Mouse (Mus musculus) MEL (cell line): ENCODE data around the gene Src. TPM values are rescaled to one million over a fixed set of nuclear protein-coding genes. Genes with fewer than 3 reads are reported as not detected.

Source experiments
- DNase-seq: peaks from one replicate; pipeline ENCODE4 v3.0.0; 2011; ENCODE audit warnings: low read depth, low spot score
- H3K27ac ChIP-seq: 2 replicates; pipeline ENCODE4 v1.5.1; 2012; ENCODE audit warnings: low read depth, mild to moderate bottlenecking, control low read depth, low read length, moderate library complexity; ENCODE audit not compliant: control insufficient read depth
- H3K27me3 ChIP-seq, 2 experiments: fragments of 150-350 bp in 1 of 2; sonication (generic) in 1 of 2; 2 replicates each; pipeline ENCODE4 v1.6.1; 2012; ENCODE audit warnings: low read length in 2 of 2, mild to moderate bottlenecking in 2 of 2, improper control_type of control experiment in 1 of 2, moderate library complexity in 1 of 2; ENCODE audit not compliant: insufficient read depth in 2 of 2, control insufficient read depth in 1 of 2
- H3K36me3 ChIP-seq, 2 experiments: 2 replicates each; pipeline ENCODE4 v1.6.1; 2012 to 2014; ENCODE audit warnings: low read length in 2 of 2, improper control_type of control experiment in 1 of 2, inconsistent platforms in 1 of 2, mild to moderate bottlenecking in 1 of 2; ENCODE audit not compliant: insufficient read depth in 2 of 2, control insufficient read depth in 1 of 2
- H3K4me1 ChIP-seq, 2 experiments: fragments of 150-350 bp in 1 of 2; sonication (generic) in 1 of 2; 2 replicates each; pipeline ENCODE4 v1.6.1; 2012; ENCODE audit warnings: low read length in 2 of 2, improper control_type of control experiment in 1 of 2, mild to moderate bottlenecking in 1 of 2; ENCODE audit not compliant: insufficient read depth in 2 of 2, control insufficient read depth in 1 of 2
- H3K4me3 ChIP-seq, 2 experiments: fragments of 150-350 bp in 1 of 2; sonication (generic) in 1 of 2; 2 replicates each; pipeline ENCODE4 v1.5.1; 2012; ENCODE audit warnings: low read depth in 2 of 2, low read length in 2 of 2, mild to moderate bottlenecking in 2 of 2, moderate library complexity in 2 of 2, control low read depth in 1 of 2, improper control_type of control experiment in 1 of 2; ENCODE audit not compliant: control insufficient read depth in 1 of 2, insufficient read depth in 1 of 2
- H3K79me2 ChIP-seq: 2 replicates; pipeline ENCODE4 v1.6.1; 2012; ENCODE audit warnings: mild to moderate bottlenecking, low read length, moderate library complexity; ENCODE audit not compliant: control insufficient read depth, poor library complexity, insufficient read depth
- H3K9ac ChIP-seq: 2 replicates; pipeline ENCODE4 v1.6.1; 2012; ENCODE audit warnings: low read depth, mild to moderate bottlenecking, control low read depth, low read length, moderate library complexity; ENCODE audit not compliant: control insufficient read depth, poor library complexity, severe bottlenecking
- H3K9me3 ChIP-seq: fragments of 150-350 bp; sonication (generic); replicated peaks from 2 replicates; pipeline ENCODE4 v1.6.1; 2012; ENCODE audit warnings: mild to moderate bottlenecking, low read length, improper control_type of control experiment, moderate library complexity; ENCODE audit not compliant: insufficient read depth
- CTCF ChIP-seq, 3 experiments: IDR thresholded peaks in 2 of 3; conservative IDR thresholded peaks in 1 of 3; 2 replicates each; pipeline ENCODE4 v1.5.1; 2011 to 2012; ENCODE audit warnings: low read length in 3 of 3, low read depth in 2 of 3, mild to moderate bottlenecking in 2 of 3, improper control_type of control experiment in 1 of 3, inconsistent platforms in 1 of 3, mixed read lengths in 1 of 3, moderate library complexity in 1 of 3; ENCODE audit not compliant: control insufficient read depth in 1 of 3, insufficient read depth in 1 of 3, poor library complexity in 1 of 3, severe bottlenecking in 1 of 3
- E2F4 ChIP-seq: IDR thresholded peaks from 2 replicates; pipeline ENCODE4 v1.6.1; 2011; ENCODE audit warnings: low read depth, low read length, improper control_type of control experiment, borderline replicate concordance
- ETS1 ChIP-seq: IDR thresholded peaks from 2 replicates; pipeline ENCODE4 v1.6.1; 2012; ENCODE audit warnings: low read depth, mild to moderate bottlenecking, inconsistent platforms, low read length, improper control_type of control experiment, moderate library complexity
- HCFC1 ChIP-seq: IDR thresholded peaks from 2 replicates; pipeline ENCODE4 v1.6.1; 2012; ENCODE audit warnings: low read depth, mild to moderate bottlenecking, inconsistent platforms, low read length, improper control_type of control experiment, moderate library complexity
- JUND ChIP-seq: IDR thresholded peaks from 2 replicates; pipeline ENCODE4 v1.6.1; 2011; ENCODE audit warnings: low read depth, mild to moderate bottlenecking, improper control_type of control experiment, low read length
- MAZ ChIP-seq: IDR thresholded peaks from 2 replicates; pipeline ENCODE4 v1.6.1; 2012; ENCODE audit warnings: low read depth, mild to moderate bottlenecking, inconsistent platforms, low read length, improper control_type of control experiment
- MXI1 ChIP-seq: IDR thresholded peaks from 2 replicates; pipeline ENCODE4 v1.6.1; 2011; ENCODE audit warnings: mild to moderate bottlenecking, low read depth, low read length, improper control_type of control experiment
- MYB ChIP-seq: IDR thresholded peaks from 2 replicates; pipeline ENCODE4 v1.6.1; 2011; ENCODE audit warnings: mild to moderate bottlenecking, low read depth, low read length, improper control_type of control experiment
- NELFE ChIP-seq: IDR thresholded peaks from 2 replicates; pipeline ENCODE4 v1.6.1; 2011; ENCODE audit warnings: low read depth, low read length, improper control_type of control experiment
- RAD21 ChIP-seq: IDR thresholded peaks from 2 replicates; pipeline ENCODE4 v1.6.1; 2011; ENCODE audit warnings: mild to moderate bottlenecking, low read depth, low read length, improper control_type of control experiment
- RCOR1 ChIP-seq: IDR thresholded peaks from 2 replicates; pipeline ENCODE4 v1.6.1; 2012; ENCODE audit warnings: low read depth, mild to moderate bottlenecking, inconsistent platforms, low read length, improper control_type of control experiment
- TAL1 ChIP-seq: IDR thresholded peaks from 2 replicates; pipeline ENCODE4 v1.6.1; 2012; ENCODE audit warnings: mild to moderate bottlenecking, inconsistent platforms, low read length, moderate library complexity, mixed read lengths
- TCF12 ChIP-seq: IDR thresholded peaks from 2 replicates; pipeline ENCODE4 v1.6.1; 2014; ENCODE audit warnings: low read depth, mild to moderate bottlenecking, inconsistent platforms, low read length, improper control_type of control experiment, moderate library complexity
- USF1 ChIP-seq: IDR thresholded peaks from 2 replicates; pipeline ENCODE4 v1.6.1; 2014; ENCODE audit warnings: low read depth, mild to moderate bottlenecking, inconsistent platforms, low read length, improper control_type of control experiment, moderate library complexity
- USF2 ChIP-seq, 2 experiments: IDR thresholded peaks; 2 replicates each; pipeline ENCODE4 v1.6.1; 2011 to 2012; ENCODE audit warnings: improper control_type of control experiment in 2 of 2, low read length in 2 of 2, borderline replicate concordance in 1 of 2, inconsistent platforms in 1 of 2, low read depth in 1 of 2, mild to moderate bottlenecking in 1 of 2; ENCODE audit not compliant: insufficient read depth in 1 of 2
- ZKSCAN1 ChIP-seq: IDR thresholded peaks from 2 replicates; pipeline ENCODE4 v1.6.1; 2012; ENCODE audit warnings: low read depth, mild to moderate bottlenecking, inconsistent platforms, low read length, improper control_type of control experiment, moderate library complexity
- ZNF384 ChIP-seq: IDR thresholded peaks from 2 replicates; pipeline ENCODE4 v1.6.1; 2012; ENCODE audit warnings: low read depth, mild to moderate bottlenecking, inconsistent platforms, low read length, improper control_type of control experiment
- polyA plus RNA-seq, 2 experiments: library from polyadenylated mRNA; stranded (reverse) in 1 of 2; unstranded in 1 of 2; fragments of >175 nt in 1 of 2; fragments of >200 nt in 1 of 2; gene quantifications; 2 replicates each; pipeline versions ENCODE4 v1.2.1 to v1.2.4; 2012; ENCODE audit warnings: low replicate concordance in 2 of 2, low read depth in 1 of 2; ENCODE audit not compliant: insufficient read length in 2 of 2, insufficient read depth in 1 of 2, missing spikeins in 1 of 2
- total RNA-seq: library from RNA; depleted of rRNA; stranded (reverse); fragments of 300-350 nt; gene quantifications from 2 replicates; pipeline ENCODE4 v1.2.3, GENCODE M21; 2012; rRNA removed

Src gene
- total RNA-seq (0.23 and 0.29 TPM in 2 replicates), polyA plus RNA-seq (1 to 10 TPM in 1 of 2 experiments, not detected in 1; 4.2 TPM)

DNA sequence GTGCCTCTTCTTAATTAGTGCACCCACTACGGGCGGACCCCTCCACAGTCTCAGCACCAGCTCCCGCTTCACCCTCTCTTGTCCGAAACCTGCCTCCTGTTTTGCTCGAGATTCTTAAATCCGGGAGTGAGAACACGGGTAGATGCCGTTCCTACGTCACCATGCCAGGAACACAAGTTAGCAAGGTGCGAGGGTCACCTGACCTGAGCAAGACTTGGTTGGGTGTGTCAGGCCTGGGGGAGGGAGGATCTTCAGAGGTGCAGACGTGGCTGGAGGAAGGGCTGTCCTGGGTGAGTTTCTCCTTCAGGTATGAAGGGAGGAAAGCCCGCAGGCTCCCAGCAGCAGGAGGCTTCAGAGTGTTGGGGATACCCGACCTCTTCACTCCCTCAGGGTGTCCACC lies at the start of gene Src:
TSS of gene Src (plus strand) at position 239 of the 400 bp plus-strand sequence.
- no peak for DNase-seq

DNA sequence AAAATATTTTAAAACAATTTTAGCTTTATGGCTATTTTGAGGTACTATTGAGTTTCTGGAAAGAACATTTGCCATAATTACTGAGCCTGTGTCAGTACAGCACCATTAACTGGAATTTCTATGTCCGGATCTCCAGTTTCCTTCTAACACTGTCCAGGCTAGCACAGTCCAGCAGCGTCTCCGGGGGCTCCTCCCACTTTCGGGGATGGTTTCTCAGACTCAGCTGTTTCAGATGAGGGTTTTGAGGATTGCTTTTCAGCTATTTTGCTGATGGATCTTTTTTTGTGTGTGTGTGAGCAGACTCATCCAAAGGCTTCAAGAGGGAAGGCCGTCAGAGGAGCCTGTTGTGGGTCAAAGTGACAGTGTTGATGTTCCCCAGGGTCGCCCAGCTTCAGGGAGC lies 46.5 kb upstream of the Src start:
- TF ChIP-seq RAD21, result no peak
- TF ChIP-seq MAZ, result no peak
- TF ChIP-seq RCOR1, result no peak
- no peak for TF ChIP-seq USF1
- TF ChIP-seq JUND, result no peak
- TF ChIP-seq NELFE, result no peak
- TF ChIP-seq USF2 (IDR thresholded peaks at IDR 0.05; ENCODE audit: borderline replicate concordance in 1 of 2, insufficient read depth in 1 of 2, low read depth in 1 of 2, low read length in 2 of 2), result no peak
- no peak for TF ChIP-seq ZKSCAN1
- TF ChIP-seq MYB, result no peak
- no peak for TF ChIP-seq ZNF384
- no peak for TF ChIP-seq HCFC1
- TF ChIP-seq TAL1, result no peak
- no peak for TF ChIP-seq ETS1
- no peak overlapping the region for H3K27ac ChIP-seq
- no peak for DNase-seq
- no peak overlapping the region for H3K9ac ChIP-seq
- no peaks in the 10 kb centered on the region for H3K27me3 ChIP-seq
- H3K4me1 ChIP-seq, result peaks cover 0 to 5% of the 10 kb centered on the region in 2 experiments; a peak in 1 of 4 replicates
- peaks cover 0 to 5% of the 10 kb centered on the region in 2 experiments; a peak in 3 of 4 replicates for H3K36me3 ChIP-seq
- no peak overlapping the region for H3K4me3 ChIP-seq
- H3K9me3 ChIP-seq, result no peaks in the 10 kb centered on the region
- H3K79me2 ChIP-seq, result peaks cover 24% of the 10 kb centered on the region

More for the DNA sequence above, at the start of gene Src:
- peaks cover 0 to 3% of the 10 kb centered on the region in 2 experiments; a peak in 2 of 4 replicates for H3K27me3 ChIP-seq
- no peak for TF ChIP-seq CTCF (IDR thresholded peaks at IDR 0.05 in 2 of 3, conservative IDR thresholded peaks at IDR 0.05 in 1 of 3; ENCODE audit: control insufficient read depth in 1 of 3, insufficient read depth in 1 of 3, low read depth in 2 of 3, low read length in 3 of 3, poor library complexity in 1 of 3, severe bottlenecking in 1 of 3)
- no peak for TF ChIP-seq E2F4
- no peak for TF ChIP-seq RCOR1
- no peak for TF ChIP-seq ZKSCAN1
- no peak for TF ChIP-seq HCFC1
- TF ChIP-seq TCF12, result no peak
- TF ChIP-seq MAZ, result no peak
- no peak for TF ChIP-seq USF1
- no peak for TF ChIP-seq MXI1
- TF ChIP-seq, all 39 proteins: peak for 0
- H3K4me1 ChIP-seq, result no peaks in the 10 kb centered on the region
- H3K4me3 ChIP-seq, result no peak within 1 kb of the TSS
- H3K79me2 ChIP-seq, result no peaks in the 10 kb centered on the region
- H3K9ac ChIP-seq, result no peak within 1 kb of the TSS
- H3K9me3 ChIP-seq, result no peaks in the 10 kb centered on the region
- H3K36me3 ChIP-seq, result no peaks in the 10 kb centered on the region
- H3K27ac ChIP-seq, result no peak within 1 kb of the TSS
